Mouse (Mus musculus): ENCODE measurements around the gene Ndrg4. TPM values are rescaled to one million over a fixed set of nuclear protein-coding genes. Genes with fewer than 3 reads are reported as not detected.

The Ndrg4 gene
- polyA plus RNA-seq, 1 experiment from 2014 or later: 16.3 TPM

- H3K36me3 ChIP-seq: peaks cover 23% of the 10 kb centered on the region
- no peak for ATAC-seq
- H3K27ac ChIP-seq: no peak overlapping the region
- H3K4me1 ChIP-seq (replicated peaks): no peaks in the 10 kb centered on the region
- H3K4me2 ChIP-seq (replicated peaks): no peak overlapping the region
- H3K9ac ChIP-seq: no peak overlapping the region
- no peak overlapping the region for H3K4me3 ChIP-seq (replicated peaks)
- no peaks in the 10 kb centered on the region for H3K27me3 ChIP-seq (replicated peaks)
- WGBS: 59% methylated on average over 6 of the region's 6 CpGs
- H3K9me3 ChIP-seq: no peaks in the 10 kb centered on the region
Observed at GRCm38 (mm10) chr8:95760323-95760722, 83.5 kb downstream of the Ndrg4 start.

GRCm38 (mm10) chr8:95764133-95764532, 87.4 kb downstream of the Ndrg4 start:
- H3K4me3 ChIP-seq (replicated peaks): no peak overlapping the region
- WGBS: 89% methylated on average over 1 of the region's 1 CpGs
- no peak overlapping the region for H3K27ac ChIP-seq
- ATAC-seq: no peak
- no peak overlapping the region for H3K4me2 ChIP-seq (replicated peaks)
- no peaks in the 10 kb centered on the region for H3K27me3 ChIP-seq (replicated peaks)
- H3K36me3 ChIP-seq: peaks cover 21% of the 10 kb centered on the region
- no peak overlapping the region for H3K9ac ChIP-seq
- no peaks in the 10 kb centered on the region for H3K9me3 ChIP-seq
- no peaks in the 10 kb centered on the region for H3K4me1 ChIP-seq (replicated peaks)

Other genes with a start within 250 kb of the Ndrg4 start
- gene Cfap20, start 242.1 kb upstream of the Ndrg4 start, polyA plus RNA-seq (2015; fragmentation: Nextera tagmentation; extraction: Ambion mirVana): 114 and 123 TPM in 2 replicates
- gene Csnk2a2, start 186.9 kb upstream of the Ndrg4 start, polyA plus RNA-seq (2015; fragmentation: Nextera tagmentation; extraction: Ambion mirVana): 10.5 and 11.5 TPM in 2 replicates
- 0.18 and 0.21 TPM in 2 replicates for gene Ccdc113, start 142.9 kb upstream of the Ndrg4 start, polyA plus RNA-seq (2015; fragmentation: Nextera tagmentation; extraction: Ambion mirVana)
- gene Prss54, start 100.6 kb upstream of the Ndrg4 start, polyA plus RNA-seq (2015; fragmentation: Nextera tagmentation; extraction: Ambion mirVana): not detected in 2 replicates
- gene Gins3, start 43.5 kb upstream of the Ndrg4 start, polyA plus RNA-seq (2015; fragmentation: Nextera tagmentation; extraction: Ambion mirVana): 13.3 and 16.9 TPM in 2 replicates
- 19.7 and 24.3 TPM in 2 replicates for gene Setd6, start 38.9 kb downstream of the Ndrg4 start, polyA plus RNA-seq (2015; fragmentation: Nextera tagmentation; extraction: Ambion mirVana)
- 56.4 and 57.5 TPM in 2 replicates for gene Cnot1, start 130.5 kb downstream of the Ndrg4 start, polyA plus RNA-seq (2015; fragmentation: Nextera tagmentation; extraction: Ambion mirVana)
- gene Sap18b, start 148.4 kb downstream of the Ndrg4 start, polyA plus RNA-seq (2015; fragmentation: Nextera tagmentation; extraction: Ambion mirVana): 324 and 397 TPM in 2 replicates
- gene Slc38a7, start 176.6 kb downstream of the Ndrg4 start, polyA plus RNA-seq (2015; fragmentation: Nextera tagmentation; extraction: Ambion mirVana): 20.6 and 22.0 TPM in 2 replicates
- gene Got2, start 211.6 kb downstream of the Ndrg4 start, polyA plus RNA-seq (2015; fragmentation: Nextera tagmentation; extraction: Ambion mirVana): 230 and 236 TPM in 2 replicates